Comparison of ENCODE assay signal across 25 mouse cellular contexts in the genomic region with DNA sequence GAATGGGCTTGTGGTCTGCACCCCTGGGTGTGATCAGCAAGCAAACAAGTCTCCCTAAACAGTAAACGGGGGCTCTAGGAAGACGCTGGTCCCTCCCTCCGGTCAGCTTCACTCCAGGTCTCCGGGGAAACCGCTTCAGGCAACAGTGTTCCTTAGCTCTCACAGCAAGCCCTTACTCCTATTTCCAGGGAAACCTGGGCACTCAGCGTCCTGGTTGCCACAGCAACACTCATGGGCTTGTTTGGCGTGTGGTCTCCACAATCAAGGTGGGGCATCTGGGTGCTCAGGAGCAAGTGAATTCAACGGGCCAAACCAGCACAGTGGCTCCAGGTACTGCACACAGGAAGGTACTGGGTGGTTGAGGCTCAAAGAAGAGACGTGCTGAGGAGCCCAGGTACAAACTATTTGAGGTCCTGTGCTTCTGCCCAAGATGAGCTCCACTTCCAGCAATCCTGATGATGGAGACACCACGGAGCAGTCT. TPM values are rescaled to one million over a fixed set of nuclear protein-coding genes. Genes with fewer than 3 reads are reported as not detected.
DNase-seq lines count a peak whose midpoint lies in the region; ATAC-seq lines count a peak whose summit lies in the region.
"Had no signal": no experiment of that assay in that cellular context is flagged by ENCODE, and none has a peak within 500 bp of the region (broad histone marks: within the 10 kb centered on the region; RNA-seq: fewer than 3 reads in every experiment).

Crocc2 (plus strand) TSS at position 431 of the 481 bp plus-strand sequence.

- no peaks in the 10 kb centered on the region for H3K9me3 ChIP-seq in forebrain, embryonic 15.5 days
- no peaks in the 10 kb centered on the region for H3K9me3 ChIP-seq in forebrain, embryonic 14.5 days (replicated peaks; ENCODE audit: control insufficient read depth, low read length)
- H3K9me3 ChIP-seq in limb, embryonic 12.5 days: no peaks in the 10 kb centered on the region
- no peaks in the 10 kb centered on the region for H3K9me3 ChIP-seq in limb, embryonic 10.5 days (replicated peaks)
- no peaks in the 10 kb centered on the region for H3K9me3 ChIP-seq in midbrain, embryonic 16.5 days (replicated peaks; ENCODE audit: control insufficient read depth, low read length, poor library complexity, severe bottlenecking)
- no peaks in the 10 kb centered on the region for H3K9me3 ChIP-seq in midbrain, embryonic 11.5 days (ENCODE audit: control insufficient read depth, low read length)
- H3K9me3 ChIP-seq: heart, embryonic 15.5 days had no signal

- ATAC-seq in forebrain, embryonic 15.5 days (replicated peaks): 0 out of 2 replicates have a peak, but pooled peaks have one; percentile 19
- ATAC-seq in forebrain, embryonic 14.5 days: no peak
- no peak for ATAC-seq in limb, embryonic 12.5 days (ENCODE audit: insufficient number of reproducible peaks, insufficient read depth, low FRiP score, low TSS enrichment, low read depth)
- 0 out of 2 replicates have a peak, but pooled peaks have one; percentile 14 for ATAC-seq in midbrain, embryonic 16.5 days
- ATAC-seq in midbrain, embryonic 11.5 days (ENCODE audit: low FRiP score): no peak
- ATAC-seq: CD4-positive, CD25-positive, alpha-beta regulatory T cell, adult 4 months; liver, postnatal 0 days; Patski had no signal

- no peaks in the 10 kb centered on the region for H3K4me1 ChIP-seq in forebrain, embryonic 15.5 days
- H3K4me1 ChIP-seq in forebrain, embryonic 14.5 days (ENCODE audit: control insufficient read depth, insufficient read depth, low read length): no peaks in the 10 kb centered on the region
- H3K4me1 ChIP-seq in limb, embryonic 12.5 days (replicated peaks): 0 out of 2 replicates have a peak, but pooled peaks cover 7% of the 10 kb centered on the region
- H3K4me1 ChIP-seq in limb, embryonic 10.5 days: peaks cover 9% of the 10 kb centered on the region
- H3K4me1 ChIP-seq in midbrain, embryonic 16.5 days (ENCODE audit: control insufficient read depth, insufficient read depth, low read length): peaks cover 7% of the 10 kb centered on the region; the same call in 1 of the 2 replicates
- H3K4me1 ChIP-seq in midbrain, embryonic 11.5 days (ENCODE audit: control insufficient read depth, insufficient read depth, low read length): peaks cover 6% of the 10 kb centered on the region; the same call in 1 of the 2 replicates
- H3K4me1 ChIP-seq: heart, embryonic 15.5 days had no signal

- no peak for DNase-seq in forebrain, embryonic 14.5 days (ENCODE audit: low spot score)
- no peak for DNase-seq in limb, embryonic 10.5 days (ENCODE audit: low spot score)
- DNase-seq in midbrain, embryonic 11.5 days (ENCODE audit: low spot score, missing footprints): no peak
- DNase-seq in retina, postnatal 1 day: peak; percentile 63
- no peak for DNase-seq in layer of hippocampus, adult 9-10 months (ENCODE audit: low spot score)
- DNase-seq: adrenal gland, postnatal 14 days; cerebellum, adult 11 months; cerebellum, postnatal 10 days; embryo, embryonic 11 days; gastrocnemius, postnatal 10 days; heart, adult 2 months; kidney, adult 18-20 months; layer of hippocampus, postnatal 36 days; liver; liver, postnatal 0 days; right cerebral cortex, postnatal 4 days had no signal

- H3K27ac ChIP-seq in forebrain, embryonic 15.5 days (replicated peaks): no peak within 1 kb of the TSS
- H3K27ac ChIP-seq in forebrain, embryonic 14.5 days (ENCODE audit: low read depth, low read length): no peak within 1 kb of the TSS
- no peak within 1 kb of the TSS for H3K27ac ChIP-seq in limb, embryonic 12.5 days
- no peak within 1 kb of the TSS for H3K27ac ChIP-seq in limb, embryonic 10.5 days
- H3K27ac ChIP-seq in midbrain, embryonic 16.5 days (ENCODE audit: low read length): no peak within 1 kb of the TSS
- no peak within 1 kb of the TSS for H3K27ac ChIP-seq in midbrain, embryonic 11.5 days (ENCODE audit: low read depth, low read length)
- H3K27ac ChIP-seq: heart, adult 2 months; heart, embryonic 15.5 days; kidney, postnatal 0 days; stomach, postnatal 0 days had no signal

- no peak within 1 kb of the TSS for H3K4me2 ChIP-seq in forebrain, embryonic 15.5 days (replicated peaks)
- no peak within 1 kb of the TSS for H3K4me2 ChIP-seq in forebrain, embryonic 14.5 days (ENCODE audit: low read length)
- no peak within 1 kb of the TSS for H3K4me2 ChIP-seq in limb, embryonic 12.5 days
- no peak within 1 kb of the TSS for H3K4me2 ChIP-seq in midbrain, embryonic 16.5 days (ENCODE audit: low read length)
- no peak within 1 kb of the TSS for H3K4me2 ChIP-seq in midbrain, embryonic 11.5 days
- H3K4me2 ChIP-seq: heart, embryonic 15.5 days had no signal

- no peaks in the 10 kb centered on the region for H3K36me3 ChIP-seq in forebrain, embryonic 15.5 days
- H3K36me3 ChIP-seq in forebrain, embryonic 14.5 days (ENCODE audit: control insufficient read depth, insufficient read depth, low read length): no peaks in the 10 kb centered on the region
- H3K36me3 ChIP-seq in limb, embryonic 12.5 days: no peaks in the 10 kb centered on the region
- no peaks in the 10 kb centered on the region for H3K36me3 ChIP-seq in limb, embryonic 10.5 days
- no peaks in the 10 kb centered on the region for H3K36me3 ChIP-seq in midbrain, embryonic 16.5 days (ENCODE audit: control insufficient read depth, insufficient read depth, low read length)
- no peaks in the 10 kb centered on the region for H3K36me3 ChIP-seq in midbrain, embryonic 11.5 days (ENCODE audit: control insufficient read depth, insufficient read depth, low read length)
- H3K36me3 ChIP-seq: heart, embryonic 15.5 days had no signal

- no peak within 1 kb of the TSS for H3K9ac ChIP-seq in forebrain, embryonic 15.5 days (replicated peaks)
- no peak within 1 kb of the TSS for H3K9ac ChIP-seq in forebrain, embryonic 14.5 days (ENCODE audit: low read length)
- H3K9ac ChIP-seq in limb, embryonic 12.5 days (replicated peaks): 0 out of 2 replicates have a peak within 1 kb of the TSS, but pooled peaks have one; percentile 31
- no peak within 1 kb of the TSS for H3K9ac ChIP-seq in midbrain, embryonic 16.5 days (ENCODE audit: low read depth, low read length)
- no peak within 1 kb of the TSS for H3K9ac ChIP-seq in midbrain, embryonic 11.5 days (ENCODE audit: low read length)
- H3K9ac ChIP-seq: heart, embryonic 15.5 days; liver, postnatal 0 days had no signal

- WGBS in forebrain, embryonic 15.5 days: 31% methylated on average over 10 of the region's 10 CpGs
- WGBS in forebrain, embryonic 14.5 days: 42% methylated on average over 10 of the region's 10 CpGs
- 56% methylated on average over 10 of the region's 10 CpGs for WGBS in limb, embryonic 12.5 days
- 63% methylated on average over 10 of the region's 10 CpGs for WGBS in limb, embryonic 10.5 days
- 39% methylated on average over 10 of the region's 10 CpGs for WGBS in midbrain, embryonic 16.5 days
- WGBS in midbrain, embryonic 11.5 days: 34% methylated on average over 10 of the region's 10 CpGs

- no peak within 1 kb of the TSS for H3K4me3 ChIP-seq in forebrain, embryonic 15.5 days
- no peak within 1 kb of the TSS for H3K4me3 ChIP-seq in forebrain, embryonic 14.5 days (ENCODE audit: low read depth, low read length)
- H3K4me3 ChIP-seq in limb, embryonic 12.5 days (replicated peaks): no peak within 1 kb of the TSS
- no peak within 1 kb of the TSS for H3K4me3 ChIP-seq in limb, embryonic 10.5 days
- no peak within 1 kb of the TSS for H3K4me3 ChIP-seq in midbrain, embryonic 16.5 days (ENCODE audit: low read depth, low read length)
- H3K4me3 ChIP-seq in midbrain, embryonic 11.5 days (ENCODE audit: low read depth, low read length): no peak within 1 kb of the TSS
- H3K4me3 ChIP-seq: heart, adult 2 months; heart, embryonic 15.5 days; myocyte had no signal

- H3K27me3 ChIP-seq in forebrain, embryonic 15.5 days: no peaks in the 10 kb centered on the region
- no peaks in the 10 kb centered on the region for H3K27me3 ChIP-seq in forebrain, embryonic 14.5 days (replicated peaks; ENCODE audit: control insufficient read depth, insufficient read depth, low read length)
- peaks cover 7% of the 10 kb centered on the region; the same call in 1 of the 2 replicates for H3K27me3 ChIP-seq in limb, embryonic 12.5 days
- H3K27me3 ChIP-seq in limb, embryonic 10.5 days (ENCODE audit: low read depth, poor library complexity, severe bottlenecking): peaks cover 4% of the 10 kb centered on the region; the same call in 1 of the 2 replicates
- H3K27me3 ChIP-seq in midbrain, embryonic 16.5 days (ENCODE audit: control insufficient read depth, insufficient read depth, low read depth, low read length): no peaks in the 10 kb centered on the region
- no peaks in the 10 kb centered on the region for H3K27me3 ChIP-seq in midbrain, embryonic 11.5 days (ENCODE audit: control insufficient read depth, insufficient read depth, low read length)
- H3K27me3 ChIP-seq: Patski had no signal

RNA-seq across cellular contexts. Expression of gene Crocc2, which starts in this region (rescaled TPM):
- polyA plus RNA-seq in forebrain, embryonic 15.5 days (2015; fragmentation: Nextera tagmentation; extraction: Ambion mirVana): 0.17 and 0.38 TPM in 2 replicates
- 0.19 and 0.56 TPM in 2 replicates for polyA plus RNA-seq in forebrain, embryonic 14.5 days (2014; fragmentation: Nextera tagmentation; extraction: Ambion mirVana)
- polyA plus RNA-seq in limb, embryonic 12.5 days (2016; fragmentation: Nextera tagmentation; extraction: Ambion mirVana): 0.27 and 0.33 TPM in 2 replicates
- polyA plus RNA-seq in limb, embryonic 10.5 days (2016; fragmentation: Nextera tagmentation; extraction: Ambion mirVana): 0.33 and 0.34 TPM in 2 replicates
- 0.51 and 0.74 TPM in 2 replicates for polyA plus RNA-seq in midbrain, embryonic 16.5 days (2015; fragmentation: Nextera tagmentation; extraction: Ambion mirVana)
- polyA plus RNA-seq in midbrain, embryonic 11.5 days (2014; fragmentation: Nextera tagmentation; extraction: Ambion mirVana): 0.11 TPM in 2 replicates
- polyA plus RNA-seq: CD4-positive, CD25-positive, alpha-beta regulatory T cell, adult 4 months; liver, postnatal 0 days; myocyte had no signal

Comparison
In these comparisons a context has a peak if more than half of its experiments do, and no peak if none do; other contexts are left out.
1. Peak in ATAC-seq in forebrain, embryonic 15.5 days; RNA of the gene not detected or under 1 TPM.
2. Peak in ATAC-seq in midbrain, embryonic 16.5 days; RNA of the gene not detected or under 1 TPM.